Mouse (Mus musculus): ENCODE results near the gene Lct. TPM values are rescaled to one million over a fixed set of nuclear protein-coding genes. Genes with fewer than 3 reads are reported as not detected.
"Not testable (repeated sequence)": the region's sequence is repeated elsewhere in the genome, so short reads cannot be mapped to it uniquely, and the experiment has no call there.

The Lct gene
- total RNA-seq, 2 experiments from 2014 or later: not detected

GRCm38 (mm10) chr1:128295717-128296528 is 32.2 kb downstream of the Lct start:
- DNase-seq (ENCODE audit: low spot score): no peak

DNA sequence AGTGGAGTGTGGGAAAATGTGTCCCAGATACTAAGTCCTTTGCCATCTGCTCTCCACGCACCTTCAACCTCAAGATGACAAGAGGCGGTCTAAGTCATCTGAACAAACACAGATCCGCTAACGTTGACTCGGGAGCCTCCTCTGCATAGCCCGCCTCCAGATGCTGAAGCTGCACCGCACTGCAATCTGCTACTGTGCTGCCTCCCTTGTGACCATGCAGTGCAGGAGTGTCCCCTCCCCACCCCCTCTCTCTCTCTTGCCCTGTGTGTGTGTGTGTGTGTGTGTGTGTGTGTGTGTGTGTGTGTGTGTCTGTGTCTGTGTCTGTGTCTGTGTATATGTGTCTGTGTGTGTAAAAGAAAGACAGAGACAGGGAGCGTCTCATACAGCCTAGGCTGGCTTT is 32.8 kb downstream of the Lct start:
- no peak for DNase-seq (ENCODE audit: low spot score)

DNA sequence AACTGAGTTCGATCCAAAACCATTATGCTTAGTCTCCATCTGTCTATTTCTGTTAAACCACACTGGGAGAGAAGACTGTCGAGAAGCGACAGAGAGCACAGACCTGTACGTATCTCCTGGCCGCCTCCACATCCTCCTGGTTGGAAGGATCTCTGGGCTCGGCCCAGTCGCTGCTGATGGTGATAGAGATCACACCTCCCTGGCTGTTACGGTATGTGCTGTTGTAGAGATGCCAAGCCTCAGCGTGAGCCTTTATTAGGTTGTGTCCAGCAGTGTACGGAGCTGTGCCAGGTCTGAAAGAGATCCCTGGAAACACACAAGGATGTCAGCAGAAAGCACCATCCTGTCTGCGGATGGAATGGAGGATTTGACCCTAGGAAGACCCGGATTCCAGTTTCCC is 34.6 kb downstream of the Lct start:
- no peak for DNase-seq (ENCODE audit: low spot score)

- no peak for DNase-seq (ENCODE audit: low spot score)
Observed at GRCm38 (mm10) chr1:128290295-128290694, 37.8 kb downstream of the Lct start.

DNA sequence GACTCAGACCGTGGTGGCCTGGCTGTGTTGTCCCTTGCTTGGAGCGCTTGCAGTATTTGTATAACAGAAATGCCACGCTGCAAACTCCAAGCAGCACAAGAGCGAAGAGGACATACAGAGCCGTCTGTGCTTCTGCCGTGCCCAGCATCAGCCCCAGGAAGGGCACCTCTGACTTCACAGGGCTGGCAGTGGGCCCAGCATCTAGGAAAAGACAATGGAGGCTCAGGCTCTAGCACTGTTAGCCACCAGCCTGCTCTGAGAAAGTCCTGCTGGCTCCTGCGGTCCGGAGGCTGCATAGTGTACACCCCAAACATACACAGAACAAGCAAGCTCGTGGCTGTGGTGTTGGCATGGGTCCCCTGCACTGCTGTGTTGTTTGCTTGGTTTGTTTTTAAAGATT is 43.0 kb downstream of the Lct start:
- DNase-seq (ENCODE audit: low spot score): no peak

DNA sequence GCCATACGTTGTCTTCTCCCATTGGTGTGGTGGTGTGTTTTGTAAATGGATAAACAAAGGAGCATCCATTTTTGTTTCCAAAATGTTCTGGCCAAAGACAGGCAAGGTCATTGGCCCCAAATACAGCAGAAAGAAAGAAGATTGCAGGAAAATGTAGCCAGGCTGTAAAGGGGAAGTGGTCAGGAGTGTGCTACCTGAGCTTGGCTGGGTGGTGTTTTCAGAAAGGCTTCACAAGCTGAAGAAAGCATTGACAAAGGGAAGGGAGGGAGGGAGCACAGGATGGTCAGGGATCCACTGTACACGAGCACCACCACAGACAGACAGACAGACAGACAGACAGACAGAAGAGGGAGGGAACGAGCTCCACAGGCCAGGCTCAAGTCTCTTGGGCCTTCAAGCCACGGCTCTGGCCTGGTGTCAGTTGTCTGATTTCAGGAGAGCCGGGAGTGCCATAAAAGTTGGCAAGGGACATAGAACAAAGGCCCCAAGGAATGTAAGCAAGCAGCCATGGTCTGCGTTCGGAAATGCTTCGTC is 43.9 kb downstream of the Lct start:
- DNase-seq (ENCODE audit: low spot score): no peak

- DNase-seq (ENCODE audit: low spot score): no peak
Observed at GRCm38 (mm10) chr1:128282924-128283323, 45.2 kb downstream of the Lct start.

- no peak for DNase-seq (ENCODE audit: low spot score)
Observed at GRCm38 (mm10) chr1:128281753-128282152, 46.4 kb downstream of the Lct start.

DNA sequence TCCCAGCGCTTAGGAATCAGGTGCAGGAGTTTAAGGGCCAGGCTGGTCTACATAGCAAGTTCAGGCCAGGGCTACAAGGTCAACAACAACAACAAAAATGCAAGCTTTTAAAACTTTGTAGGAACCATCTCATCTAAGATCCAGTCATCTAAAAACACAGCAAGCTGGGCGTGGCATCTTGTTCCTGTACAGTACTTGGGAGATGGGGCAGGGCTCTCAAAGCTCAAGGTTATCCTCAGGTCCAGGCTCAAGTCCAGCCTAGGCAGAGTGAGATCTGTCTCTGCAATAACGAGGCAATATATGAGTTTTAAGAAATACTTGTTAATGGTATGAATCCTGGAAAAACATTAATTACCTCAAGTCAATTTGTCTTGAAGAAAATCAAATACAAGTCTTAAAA is 49.6 kb downstream of the Lct start:
- no peak for DNase-seq (ENCODE audit: low spot score)

DNA sequence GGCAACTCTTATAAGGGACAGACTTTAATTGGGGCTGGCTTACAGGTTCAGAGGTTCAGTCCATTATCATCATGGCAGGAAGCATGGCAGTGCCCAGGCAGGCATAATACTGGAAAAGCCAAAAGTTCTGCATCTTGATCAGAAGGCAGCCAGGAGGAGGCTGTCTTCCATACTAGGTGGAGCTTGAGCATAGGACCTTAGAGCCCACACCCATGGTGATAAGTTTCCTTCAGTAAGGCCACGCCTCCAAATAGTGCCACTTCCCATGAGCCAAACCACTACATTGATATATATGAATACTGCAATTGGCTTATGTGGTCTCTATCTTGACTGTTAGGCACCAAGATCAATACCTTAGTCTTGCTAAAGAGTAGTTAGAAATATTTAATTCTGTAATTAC is 52.2 kb downstream of the Lct start:
- no peak for DNase-seq (ENCODE audit: low spot score)

- no peak for DNase-seq (ENCODE audit: low spot score)
Observed at GRCm38 (mm10) chr1:128270731-128271130, 57.4 kb downstream of the Lct start.

GRCm38 (mm10) chr1:128267061-128267460 is 61.1 kb downstream of the Lct start:
- not testable (repeated sequence) for DNase-seq (ENCODE audit: low spot score)

DNA sequence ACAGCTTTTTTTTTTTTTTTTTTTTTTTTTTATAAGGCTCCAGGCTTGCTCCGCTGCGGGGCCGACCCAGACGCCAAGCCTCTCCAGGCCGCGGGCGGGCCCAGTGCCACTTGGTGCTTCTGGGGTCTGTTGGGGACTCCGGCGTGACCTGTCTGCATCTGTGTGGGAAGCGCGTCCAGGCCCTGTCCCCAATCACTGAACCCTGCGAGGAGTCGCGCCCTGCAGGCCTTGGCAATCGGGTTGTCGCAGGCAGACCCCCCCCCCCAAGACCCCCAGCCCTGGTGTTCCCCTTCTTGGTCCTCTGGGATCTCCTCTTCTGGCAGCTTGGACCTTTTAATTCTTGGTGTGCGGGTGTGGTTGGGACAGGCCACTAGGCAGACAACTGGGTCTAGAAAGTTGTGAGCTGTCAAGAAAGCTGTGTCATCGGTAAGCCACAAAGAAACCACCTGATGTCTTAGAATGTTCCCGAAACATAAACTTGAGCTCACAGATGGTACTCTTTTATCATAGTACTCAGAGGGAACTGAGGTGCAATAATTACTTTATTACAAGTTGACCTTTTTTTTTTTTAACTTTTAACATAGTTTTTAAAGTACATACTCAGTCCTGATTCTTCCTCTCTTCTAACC is 83.3 kb downstream of the Lct start:
- DNase-seq (ENCODE audit: low spot score): peak; percentile 18

- peak; percentile 94 for DNase-seq (ENCODE audit: low spot score)
Observed at GRCm38 (mm10) chr1:128243996-128244726, 84.0 kb downstream of the Lct start.

DNA sequence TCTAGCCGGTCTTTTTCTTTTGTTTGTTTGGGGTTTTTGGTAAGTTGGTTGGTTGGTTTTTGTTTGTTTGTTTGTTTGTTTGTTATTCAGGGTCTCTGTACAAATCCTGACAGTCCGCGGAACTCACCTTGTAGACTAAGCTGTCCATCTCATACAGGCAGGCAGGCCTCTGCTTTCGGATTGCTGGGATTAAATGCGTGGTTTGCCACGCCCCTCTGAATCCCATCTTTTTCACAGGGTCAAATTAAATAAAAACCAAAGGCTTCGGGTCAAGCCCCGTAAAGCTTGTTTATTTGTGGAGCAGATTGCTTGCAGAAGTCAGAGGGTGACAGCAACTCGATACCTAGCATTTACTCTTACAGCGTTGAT is 84.5 kb downstream of the Lct start, which contains the start of gene Ubxn4:
Gene Ubxn4, plus strand, starts transcription at position 338 of the 369 bp plus-strand sequence.
- no peak for DNase-seq (ENCODE audit: low spot score)

GRCm38 (mm10) chr1:128235181-128235580 is 92.9 kb downstream of the Lct start:
- DNase-seq (ENCODE audit: low spot score): no peak

Other genes starting within 250 kb of the Lct start
- 1 to 10 TPM; 5.6 to 5.7 TPM for gene Zranb3, start 225.3 kb downstream of the Lct start, total RNA-seq (2021)
- 10 to 100 TPM; 69.7 to 78.6 TPM for gene R3hdm1, start 225.0 kb downstream of the Lct start, total RNA-seq (2021)
- 10 to 100 TPM; 42.8 to 51.0 TPM for gene Ubxn4, start 84.4 kb downstream of the Lct start, total RNA-seq (2021)
- 1 to 10 TPM; 1.4 to 2.9 TPM for gene Mcm6, start 31.3 kb upstream of the Lct start, total RNA-seq (2021)
- 10 to 100 TPM; 62.4 to 66.9 TPM for gene Dars, start 89.0 kb upstream of the Lct start, total RNA-seq (2021)

All from gastrocnemius, adult 18-20 months (tissue).